Mouse (Mus musculus) bone marrow macrophage, adult 2 months (primary cell): ENCODE results near the gene Gfm2. TPM values are rescaled to one million over a fixed set of nuclear protein-coding genes. Genes with fewer than 3 reads are reported as not detected.

Experiments used
- H3K27ac ChIP-seq: 2 replicates; pipeline ENCODE4 v1.5.1; 2012; ENCODE audit warnings: low read depth, low read length; ENCODE audit not compliant: insufficient read depth
- H3K4me1 ChIP-seq: 2 replicates; pipeline ENCODE4 v1.6.1; 2012; ENCODE audit warnings: low read length; ENCODE audit not compliant: control insufficient read depth, insufficient read depth
- H3K4me3 ChIP-seq: 2 replicates; pipeline ENCODE4 v1.5.1; 2012; ENCODE audit warnings: mild to moderate bottlenecking, low read length, moderate library complexity; ENCODE audit not compliant: insufficient read depth
- CTCF ChIP-seq: IDR thresholded peaks from 2 replicates; pipeline ENCODE4 v1.5.1; 2012; ENCODE audit warnings: low read depth, mild to moderate bottlenecking, low read length, moderate library complexity
- POLR2A ChIP-seq: IDR thresholded peaks from 2 replicates; pipeline ENCODE4 v1.6.1; 2012; ENCODE audit warnings: mild to moderate bottlenecking, low read depth, low read length, borderline replicate concordance
- polyA plus RNA-seq: library from polyadenylated mRNA; stranded (reverse); fragments of >200 nt; gene quantifications from 2 replicates; pipeline ENCODE4 v1.2.4, GENCODE M21; 2012; ENCODE audit not compliant: missing spikeins, insufficient read depth, insufficient read length

Gene Gfm2
- polyA plus RNA-seq, 1 experiment: 24.4 TPM

GRCm38 (mm10) chr13:97206046-97206445 lies 68.3 kb downstream of the Gfm2 start:
- Histone ChIP-seq H3K4me3 (no peak overlapping the region), H3K27ac (no peak overlapping the region), H3K4me1 (peaks cover 47% of the 10 kb centered on the region)
- TF ChIP-seq POLR2A (no peak), CTCF (no peak)

GRCm38 (mm10) chr13:97207472-97208111 lies 69.9 kb downstream of the Gfm2 start:
- H3K27ac ChIP-seq: peak overlapping the region; percentile 33
- 0 out of 2 replicates have a peak overlapping the region, but pooled peaks have one; percentile 9 for H3K4me3 ChIP-seq
- H3K4me1 ChIP-seq: peaks cover 47% of the 10 kb centered on the region
- no peak for TF ChIP-seq CTCF
- no peak for TF ChIP-seq POLR2A

- Histone ChIP-seq H3K4me3 (0 out of 2 replicates have a peak overlapping the region, but pooled peaks have one; percentile 9), H3K4me1 (peaks cover 45% of the 10 kb centered on the region), H3K27ac (peak overlapping the region; percentile 41)
- TF ChIP-seq CTCF: no peak
- TF ChIP-seq POLR2A: no peak
These were observed 70.4 kb downstream of the Gfm2 start for GRCm38 (mm10) chr13:97208112-97208478.

DNA sequence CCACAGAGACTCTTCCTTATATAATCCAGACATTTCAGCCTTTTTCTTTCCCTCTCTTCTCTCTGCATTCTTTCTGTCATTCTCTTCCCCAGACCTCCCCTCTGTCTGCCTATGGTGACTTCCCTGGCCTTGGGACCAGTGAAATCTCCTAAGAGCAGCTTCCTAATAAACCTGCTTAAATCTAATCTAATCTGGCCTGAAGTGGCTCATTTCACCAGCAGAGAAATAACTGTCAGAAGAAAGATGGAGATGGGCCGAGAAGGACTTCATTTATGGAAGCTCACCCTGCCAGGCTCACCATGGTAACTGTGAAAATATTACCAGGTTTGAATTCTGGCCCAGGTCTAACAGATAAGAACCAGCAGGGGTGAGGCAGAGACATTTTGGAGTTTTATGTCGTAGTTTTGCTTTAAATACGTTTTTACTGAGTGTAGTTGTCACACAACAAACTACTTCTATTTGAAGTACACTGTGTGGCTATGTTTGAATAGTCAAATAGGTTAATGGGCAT lies 70.8 kb downstream of the Gfm2 start:
- H3K4me3 ChIP-seq: no peak overlapping the region
- TF ChIP-seq CTCF: no peak
- no peak for TF ChIP-seq POLR2A
- H3K27ac ChIP-seq: peak overlapping the region; percentile 41; the same call in 1 of the 2 replicates
- H3K4me1 ChIP-seq: peaks cover 40% of the 10 kb centered on the region

- TF ChIP-seq CTCF (no peak), POLR2A (no peak)
- no peak overlapping the region for H3K27ac ChIP-seq
- no peak overlapping the region for H3K4me3 ChIP-seq
- H3K4me1 ChIP-seq: peaks cover 4% of the 10 kb centered on the region
These were observed 77.0 kb downstream of the Gfm2 start for GRCm38 (mm10) chr13:97214583-97215268.

GRCm38 (mm10) chr13:97215563-97215962 lies 77.8 kb downstream of the Gfm2 start:
- peaks cover 5% of the 10 kb centered on the region for H3K4me1 ChIP-seq
- TF ChIP-seq CTCF (no peak), POLR2A (no peak)
- no peak overlapping the region for H3K27ac ChIP-seq
- no peak overlapping the region for H3K4me3 ChIP-seq

DNA sequence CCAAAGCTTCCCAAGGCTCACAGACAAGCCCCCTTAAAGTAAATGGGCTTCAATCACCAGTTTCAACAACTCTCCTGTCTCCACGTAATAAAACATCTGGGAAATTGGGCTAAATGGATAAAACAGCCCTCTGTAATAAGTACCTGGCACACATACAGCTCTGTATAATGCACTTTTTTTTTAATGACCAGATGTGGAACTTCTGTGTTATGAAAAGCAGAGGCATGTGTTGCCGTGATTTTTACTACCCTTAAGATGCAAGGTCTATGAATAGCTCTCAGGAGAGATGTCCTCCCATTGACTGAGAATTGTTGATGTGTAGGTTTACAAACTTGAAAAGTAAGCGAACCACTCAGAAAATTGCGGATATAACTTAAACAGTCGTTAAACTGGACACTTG lies 78.5 kb downstream of the Gfm2 start:
- TF ChIP-seq CTCF (no peak), POLR2A (no peak)
- Histone ChIP-seq H3K27ac (no peak overlapping the region), H3K4me1 (peaks cover 5% of the 10 kb centered on the region), H3K4me3 (no peak overlapping the region)

GRCm38 (mm10) chr13:97220022-97220421 lies 82.3 kb downstream of the Gfm2 start:
- H3K27ac ChIP-seq: no peak overlapping the region
- H3K4me1 ChIP-seq: peaks cover 5% of the 10 kb centered on the region
- TF ChIP-seq POLR2A: no peak
- TF ChIP-seq CTCF: no peak
- no peak overlapping the region for H3K4me3 ChIP-seq

DNA sequence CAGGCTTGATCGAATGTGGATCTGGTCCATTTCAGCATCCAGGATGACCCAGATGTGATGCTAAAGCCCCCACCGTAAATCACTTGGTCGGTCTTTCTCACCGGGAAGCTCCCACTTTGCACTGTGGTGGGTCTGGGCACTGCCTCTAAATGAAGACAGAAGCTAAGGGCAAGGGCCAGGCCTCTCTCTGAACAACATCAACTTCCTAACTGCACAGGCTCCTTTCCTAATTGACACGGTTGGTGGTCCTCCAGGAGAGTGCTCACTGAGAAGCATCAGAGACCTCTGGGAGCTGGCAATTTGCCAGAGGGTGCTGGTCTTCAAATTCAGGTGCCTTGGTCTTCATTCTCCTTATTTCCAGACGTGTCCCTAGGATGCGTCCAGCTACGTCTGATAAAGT lies 86.1 kb downstream of the Gfm2 start:
- Histone ChIP-seq H3K4me3 (no peak overlapping the region), H3K4me1 (peaks cover 5% of the 10 kb centered on the region), H3K27ac (no peak overlapping the region)
- TF ChIP-seq CTCF (no peak), POLR2A (no peak)

GRCm38 (mm10) chr13:97224341-97224982 lies 86.7 kb downstream of the Gfm2 start:
- Histone ChIP-seq H3K27ac (no peak overlapping the region), H3K4me1 (peaks cover 3% of the 10 kb centered on the region), H3K4me3 (no peak overlapping the region)
- no peak for TF ChIP-seq CTCF
- TF ChIP-seq POLR2A: no peak
